Mouse (Mus musculus) Patski (cell line): ENCODE data around the gene Dok1. TPM values are rescaled to one million over a fixed set of nuclear protein-coding genes. Genes with fewer than 3 reads are reported as not detected.
A peak's percentile ranks its signal among the peaks of the same experiment; 100 is the strongest.

ENCODE experiments used
- ATAC-seq: fragments of 100-300 bp; one replicate; pipeline ENCODE4 v1.8.0; 2021
- CTCF ChIA-PET: fragments of 350-600 bp; sonication (Branson Sonifier 250); formaldehyde crosslinking; loops from one replicate; lab custom pipeline; 2022; ENCODE audit warnings: inconsistent platforms; lab: Charles Lee
- POLR2A ChIA-PET: fragments of 350-600 bp; sonication (Branson Sonifier 250); formaldehyde crosslinking; loops from one replicate; lab custom pipeline; 2022; ENCODE audit warnings: antibody characterized with exemption, inconsistent platforms; lab: Charles Lee
- DNase-seq: peaks from one replicate; pipeline ENCODE4 v3.0.0-alpha.2; 2011; ENCODE audit warnings: low read depth, low spot score
- H3K27me3 ChIP-seq: fragments of 371-371 bp; one replicate; pipeline ENCODE4 v1.5.1; 2021
- CTCF ChIP-seq: fragments of 100-300 bp; IDR thresholded peaks from one replicate; pipeline ENCODE4 v1.5.1; 2021
- in situ Hi-C: fragments of 300-500 bp; cut with MboI; formaldehyde crosslinking; loops from 3 replicates; pipeline ENCODE4 v1.11.1; 2018; ENCODE audit warnings: low pct_unique_long_range_greater_than_20kb, mixed read lengths
- polyA plus RNA-seq: library from polyadenylated mRNA; unstranded; gene quantifications from one replicate; pipeline ENCODE4 v1.2.3, GENCODE M21; 2021

Dok1 gene
- polyA plus RNA-seq, 1 experiment from 2014 or later: 17.9 TPM

DNA sequence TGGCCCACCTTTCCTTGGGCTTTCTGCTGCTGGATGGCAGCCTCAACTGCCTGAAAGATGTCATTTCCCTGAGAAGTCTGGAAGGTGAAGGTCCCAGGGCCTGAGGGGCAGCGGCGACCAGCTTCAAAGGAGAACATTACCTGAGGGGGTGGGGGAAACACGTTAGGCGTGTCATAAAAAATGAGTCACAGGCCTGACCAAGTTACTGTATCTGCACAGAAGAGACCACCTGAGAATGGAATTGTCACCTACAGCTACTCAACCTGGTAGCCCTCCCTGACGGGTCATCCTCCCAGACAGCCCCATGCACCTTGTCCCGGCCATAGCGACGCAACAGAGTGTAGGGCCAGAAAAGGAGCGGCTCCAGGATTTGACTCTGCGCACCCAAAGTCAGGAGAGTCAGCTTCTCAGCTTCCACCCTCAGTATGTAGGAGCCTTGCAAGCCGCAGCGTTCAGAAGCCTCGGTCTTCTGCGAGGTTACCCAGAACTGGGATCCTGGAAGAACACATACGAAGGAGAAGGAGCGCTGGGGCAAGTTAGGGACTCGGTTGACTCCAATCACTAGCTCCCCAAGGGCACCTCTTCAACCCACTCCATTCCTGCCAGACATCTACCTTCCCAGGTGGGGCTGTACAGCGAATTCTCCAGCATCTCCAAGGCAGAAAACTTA, 1.2 kb downstream of the Dok1 start:
- H3K27me3 ChIP-seq: no peaks in the 10 kb centered on the region
- ATAC-seq (no peak), DNase-seq (no peak)
- in situ Hi-C loops: no loop called here
- no peak for TF ChIP-seq CTCF
- ChIA-PET POLR2A (interaction anchor here (0.5 to 1.4 kb wide), 3 partner anchors 21 to 35 kb away, joined by 3 read pairs; no protein-coding TSS in a partner anchor), CTCF (interaction anchor here (0.6 to 2.6 kb wide), 4 partner anchors 22 to 69 kb away, joined by 3 to 10 read pairs (median 4); partner anchors contain the start of genes Ccdc142 and Gm42688)

DNA sequence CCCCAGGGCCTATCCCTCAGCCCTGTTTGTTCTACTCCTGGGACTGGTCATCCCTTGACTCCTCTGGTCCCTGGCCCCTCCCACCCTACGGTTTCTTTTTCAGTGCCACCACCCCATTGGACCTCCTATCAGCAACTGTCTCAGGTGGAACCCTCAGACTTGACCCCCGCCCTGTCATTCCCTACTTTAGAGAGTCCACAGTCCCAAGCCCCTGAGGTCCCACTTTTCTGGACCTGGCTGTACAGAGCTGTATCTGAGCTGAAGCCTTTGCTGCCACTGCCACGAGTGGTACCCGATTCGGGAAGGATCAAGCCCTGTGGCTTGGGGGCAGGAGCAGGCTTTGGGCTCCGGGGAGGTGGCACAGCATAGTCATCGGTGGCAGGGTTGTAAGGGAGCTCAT, 2.2 kb downstream of the Dok1 start:
- ATAC-seq (no peak), DNase-seq (no peak)
- H3K27me3 ChIP-seq: no peaks in the 10 kb centered on the region
- in situ Hi-C loops: no loop called here
- TF ChIP-seq CTCF: no peak
- CTCF ChIA-PET: interaction anchor here (2.6 kb wide), 1 partner anchor 34 kb away, joined by 10 read pairs; no protein-coding TSS in a partner anchor
- POLR2A ChIA-PET: interaction anchor here (0.9 kb wide), 1 partner anchor 8 kb away, joined by 3 read pairs; no protein-coding TSS in a partner anchor

DNA sequence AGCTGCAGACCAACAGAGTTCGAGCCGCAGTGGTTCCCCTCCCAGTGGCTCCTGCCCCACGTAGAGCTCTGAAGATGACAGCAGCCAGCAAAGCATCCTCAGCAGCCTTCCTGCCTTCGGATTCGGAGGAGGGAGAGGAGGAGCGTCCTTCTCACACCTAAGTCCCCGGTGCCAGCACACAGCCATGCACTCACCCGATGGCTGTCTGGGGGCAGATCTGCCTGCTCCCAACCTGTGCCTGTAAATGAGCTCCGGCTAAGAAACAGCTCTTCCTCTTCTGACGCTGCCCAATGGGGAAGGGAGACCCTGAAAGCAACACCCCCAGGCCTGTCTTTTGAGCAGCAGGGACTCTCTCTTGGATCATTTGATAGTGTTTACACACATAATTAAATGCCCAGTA, 3.5 kb downstream of the Dok1 start:
- no peaks in the 10 kb centered on the region for H3K27me3 ChIP-seq
- TF ChIP-seq CTCF: no peak
- CTCF ChIA-PET: interaction anchor here (0.8 to 1.4 kb wide), 2 partner anchors 22 to 33 kb away, joined by 3 to 7 read pairs; no protein-coding TSS in a partner anchor
- POLR2A ChIA-PET: no interaction called here
- DNase-seq: no peak
- in situ Hi-C loops: no loop called here
- no peak for ATAC-seq

DNA sequence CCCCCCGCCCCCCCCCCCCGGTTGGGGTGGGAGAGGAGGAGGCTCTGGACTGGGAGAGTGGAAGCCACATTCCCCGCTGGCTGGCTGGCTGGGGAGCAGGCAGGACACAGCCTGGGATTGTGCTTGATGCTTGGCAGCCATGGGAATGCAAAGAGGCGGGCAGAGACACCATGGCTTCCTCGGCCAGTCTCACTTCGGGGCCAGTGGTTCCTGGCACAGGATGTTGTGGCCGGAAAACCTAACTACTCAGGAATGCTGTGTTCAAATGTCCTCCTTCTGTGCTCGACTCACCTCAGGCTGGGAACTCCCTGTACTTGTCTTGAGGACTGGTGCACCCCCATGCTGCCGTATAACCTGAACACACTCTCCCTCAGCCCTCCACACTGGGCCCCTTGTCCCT, 5.6 kb downstream of the Dok1 start:
- ATAC-seq: peak; percentile 33
- TF ChIP-seq CTCF: no peak
- ChIA-PET CTCF (no interaction called here), POLR2A (no interaction called here)
- in situ Hi-C loops: no loop called here
- no peaks in the 10 kb centered on the region for H3K27me3 ChIP-seq
- DNase-seq: no peak

DNA sequence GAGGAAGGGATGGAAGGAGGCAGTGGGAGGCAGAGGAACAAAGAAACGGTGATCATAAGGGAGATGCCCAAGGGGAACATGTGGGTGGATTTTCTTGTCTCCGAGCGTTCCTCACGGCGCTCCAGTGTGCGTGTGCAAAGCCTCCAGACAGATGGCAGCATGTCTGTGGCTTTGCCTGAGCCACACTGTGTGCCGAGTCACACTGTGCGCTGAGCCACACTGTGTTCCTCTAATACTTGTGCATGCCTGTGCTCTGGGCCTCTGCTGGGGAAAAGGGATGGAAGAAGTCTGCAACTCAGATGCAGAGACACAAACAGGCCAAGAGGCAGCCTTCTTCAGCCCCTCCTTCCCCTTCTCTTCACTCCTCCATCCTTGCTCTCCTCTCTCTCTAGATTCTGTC, 6.0 kb downstream of the Dok1 start:
- no peak for ATAC-seq
- no peak for TF ChIP-seq CTCF
- no peak for DNase-seq
- H3K27me3 ChIP-seq: no peaks in the 10 kb centered on the region
- ChIA-PET CTCF (no interaction called here), POLR2A (no interaction called here)
- in situ Hi-C loops: no loop called here

DNA sequence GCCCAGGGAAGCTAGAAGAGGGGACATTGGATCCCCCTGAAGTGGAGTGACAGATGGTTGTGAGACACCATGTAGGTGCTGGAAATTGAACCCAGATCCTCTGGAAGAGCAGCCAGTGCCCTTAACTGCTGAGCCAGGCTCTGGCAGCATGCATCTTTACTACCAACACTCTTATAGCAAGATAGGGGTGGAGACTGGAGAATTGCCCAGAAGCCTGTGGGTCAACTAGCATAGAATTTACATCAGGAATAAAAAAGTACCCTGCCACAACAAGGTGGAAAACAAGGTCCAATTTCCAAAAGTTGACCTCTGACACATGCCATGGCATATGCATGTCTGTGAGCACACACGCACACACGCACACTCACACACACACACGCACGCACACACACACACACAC, 8.1 kb downstream of the Dok1 start:
- DNase-seq (no peak), ATAC-seq (no peak)
- ChIA-PET CTCF (no interaction called here), POLR2A (no interaction called here)
- in situ Hi-C loops: no loop called here
- no peak for TF ChIP-seq CTCF
- H3K27me3 ChIP-seq: no peaks in the 10 kb centered on the region

DNA sequence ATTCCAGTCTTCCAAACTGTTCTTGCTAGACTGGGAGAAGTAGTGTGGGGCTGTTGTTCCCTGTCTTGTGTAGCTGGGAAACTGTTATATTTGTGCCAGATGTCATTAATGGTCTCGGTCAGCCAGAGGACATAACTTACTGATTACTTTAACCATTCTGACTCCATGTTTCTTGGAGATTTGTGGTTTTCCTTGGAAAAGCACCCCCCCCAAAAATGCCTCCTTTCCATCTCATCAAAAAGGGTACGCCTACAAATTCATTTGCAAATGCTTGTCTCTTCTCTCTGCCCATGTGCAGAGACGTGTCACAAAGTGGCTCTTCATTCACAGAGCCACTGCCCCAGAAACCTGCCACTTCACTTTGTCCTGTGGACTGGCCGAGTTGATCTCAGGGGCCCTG, 8.8 kb downstream of the Dok1 start:
- DNase-seq (no peak), ATAC-seq (no peak)
- in situ Hi-C loops: no loop called here
- ChIA-PET POLR2A (no interaction called here), CTCF (no interaction called here)
- no peak for TF ChIP-seq CTCF
- H3K27me3 ChIP-seq: no peaks in the 10 kb centered on the region

DNA sequence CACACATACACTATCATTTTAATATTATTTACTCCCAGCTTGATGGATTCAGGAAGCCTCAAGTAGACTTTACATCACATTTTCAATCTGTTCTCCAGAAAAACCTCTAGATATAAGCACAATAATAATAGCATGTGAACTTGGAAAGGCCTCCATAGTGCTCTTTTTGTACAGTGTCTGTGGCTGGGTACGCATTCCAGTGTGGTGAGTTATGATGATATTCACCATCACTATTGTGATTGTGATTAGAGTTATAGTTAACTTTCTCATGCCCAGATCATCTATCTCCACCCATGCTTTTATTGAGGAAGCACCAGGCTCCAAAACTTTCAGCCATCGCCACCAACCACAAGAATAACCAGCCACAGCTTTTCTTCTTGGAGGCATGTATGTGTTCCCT, 9.5 kb downstream of the Dok1 start:
- ChIA-PET CTCF (no interaction called here), POLR2A (no interaction called here)
- no peaks in the 10 kb centered on the region for H3K27me3 ChIP-seq
- ATAC-seq: no peak
- in situ Hi-C loops: no loop called here
- no peak for DNase-seq
- no peak for TF ChIP-seq CTCF

DNA sequence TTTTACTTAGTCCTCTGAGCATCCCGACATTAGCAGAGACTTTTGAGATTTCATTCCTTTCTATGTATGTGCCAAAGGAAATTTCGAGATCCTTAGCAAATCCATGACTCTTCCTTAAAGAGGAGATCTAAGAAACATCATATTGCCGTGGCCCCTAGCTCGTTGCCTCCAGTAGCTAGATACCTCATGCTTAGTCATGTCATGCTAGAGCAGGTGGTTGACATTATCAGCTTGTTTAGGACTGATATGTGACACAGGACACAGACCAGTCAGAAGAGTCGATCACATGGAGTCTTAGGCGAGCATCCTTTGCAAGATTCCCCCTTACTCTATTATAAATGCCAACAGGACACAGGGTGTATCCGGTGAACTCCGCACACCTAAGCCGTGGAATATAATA, 10.3 kb downstream of the Dok1 start:
- ATAC-seq (no peak), DNase-seq (no peak)
- TF ChIP-seq CTCF: no peak
- no peaks in the 10 kb centered on the region for H3K27me3 ChIP-seq
- ChIA-PET CTCF (interaction anchor here (0.8 kb wide), 1 partner anchor 23 kb away, joined by 3 read pairs; no protein-coding TSS in a partner anchor), POLR2A (no interaction called here)
- in situ Hi-C loops: no loop called here

DNA sequence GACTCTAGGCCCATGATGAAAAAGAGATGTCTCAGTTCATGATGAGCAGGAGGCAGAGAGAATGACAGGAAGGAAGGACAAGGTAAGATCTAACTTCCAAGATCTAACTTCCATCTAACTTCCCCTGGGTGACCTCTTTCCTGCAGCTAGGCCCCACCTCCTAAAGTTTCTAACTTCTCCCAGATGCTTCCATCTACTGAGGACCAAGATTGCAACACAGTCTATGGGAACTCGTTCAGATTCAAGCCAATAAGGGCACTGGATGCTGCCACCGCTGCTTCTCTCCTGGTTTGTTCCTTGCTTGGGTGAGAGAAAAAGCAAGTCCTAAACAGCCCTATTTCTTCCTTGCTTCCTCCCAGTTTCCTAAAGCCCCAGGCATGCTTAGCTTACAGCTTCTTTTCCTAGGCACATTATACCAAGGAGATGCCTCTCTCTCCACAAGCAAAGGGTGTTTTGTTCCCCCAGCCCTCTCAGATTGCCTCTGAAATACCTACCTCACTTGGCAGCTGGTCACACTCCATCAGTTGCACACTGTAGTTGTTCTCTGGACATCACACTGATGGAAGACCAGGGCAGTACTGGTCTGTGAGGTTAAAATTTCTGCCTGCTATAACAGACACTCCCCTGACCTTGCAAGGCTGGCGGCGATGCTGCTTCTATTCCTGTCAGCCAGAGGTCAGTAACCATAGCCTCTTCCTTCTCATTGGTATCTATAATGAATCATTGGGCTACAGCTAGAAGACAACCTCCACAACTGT, 12.3 kb downstream of the Dok1 start:
- CTCF ChIA-PET: interaction anchor here (1.4 kb wide), 1 partner anchor 24 kb away, joined by 3 read pairs; no protein-coding TSS in a partner anchor
- POLR2A ChIA-PET: interaction anchor here (0.6 kb wide), 1 partner anchor 10 kb away, joined by 3 read pairs; no protein-coding TSS in a partner anchor
- ATAC-seq (no peak), DNase-seq (no peak)
- no peaks in the 10 kb centered on the region for H3K27me3 ChIP-seq
- TF ChIP-seq CTCF: no peak
- in situ Hi-C loops: no loop called here

DNA sequence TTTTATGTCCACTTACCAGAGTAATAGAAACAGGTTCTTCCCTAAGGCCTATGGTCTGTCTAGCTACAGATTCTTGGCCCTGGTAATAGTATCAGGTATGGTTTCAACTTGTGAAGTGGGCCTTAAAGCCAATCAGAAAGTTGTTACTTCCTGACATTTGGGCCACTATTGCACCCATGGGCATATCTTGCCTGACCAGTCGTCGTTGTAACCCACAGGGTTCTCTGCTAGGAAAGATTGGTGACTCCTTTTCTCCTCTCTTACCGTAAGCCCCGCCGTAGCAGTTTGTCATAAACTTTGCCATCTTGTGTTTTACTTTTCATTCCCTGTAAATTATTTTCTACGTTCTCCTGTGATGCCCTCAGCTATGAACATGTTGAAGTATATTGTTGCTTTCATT, 13.2 kb downstream of the Dok1 start:
- ATAC-seq (no peak), DNase-seq (no peak)
- ChIA-PET POLR2A (no interaction called here), CTCF (no interaction called here)
- in situ Hi-C loops: no loop called here
- H3K27me3 ChIP-seq: no peaks in the 10 kb centered on the region
- TF ChIP-seq CTCF: no peak
